Mouse (Mus musculus): ENCODE measurements around the gene Foxp4.
A peak's percentile ranks its signal among the peaks of the same experiment; 100 is the strongest.

Gene Foxp4

DNA sequence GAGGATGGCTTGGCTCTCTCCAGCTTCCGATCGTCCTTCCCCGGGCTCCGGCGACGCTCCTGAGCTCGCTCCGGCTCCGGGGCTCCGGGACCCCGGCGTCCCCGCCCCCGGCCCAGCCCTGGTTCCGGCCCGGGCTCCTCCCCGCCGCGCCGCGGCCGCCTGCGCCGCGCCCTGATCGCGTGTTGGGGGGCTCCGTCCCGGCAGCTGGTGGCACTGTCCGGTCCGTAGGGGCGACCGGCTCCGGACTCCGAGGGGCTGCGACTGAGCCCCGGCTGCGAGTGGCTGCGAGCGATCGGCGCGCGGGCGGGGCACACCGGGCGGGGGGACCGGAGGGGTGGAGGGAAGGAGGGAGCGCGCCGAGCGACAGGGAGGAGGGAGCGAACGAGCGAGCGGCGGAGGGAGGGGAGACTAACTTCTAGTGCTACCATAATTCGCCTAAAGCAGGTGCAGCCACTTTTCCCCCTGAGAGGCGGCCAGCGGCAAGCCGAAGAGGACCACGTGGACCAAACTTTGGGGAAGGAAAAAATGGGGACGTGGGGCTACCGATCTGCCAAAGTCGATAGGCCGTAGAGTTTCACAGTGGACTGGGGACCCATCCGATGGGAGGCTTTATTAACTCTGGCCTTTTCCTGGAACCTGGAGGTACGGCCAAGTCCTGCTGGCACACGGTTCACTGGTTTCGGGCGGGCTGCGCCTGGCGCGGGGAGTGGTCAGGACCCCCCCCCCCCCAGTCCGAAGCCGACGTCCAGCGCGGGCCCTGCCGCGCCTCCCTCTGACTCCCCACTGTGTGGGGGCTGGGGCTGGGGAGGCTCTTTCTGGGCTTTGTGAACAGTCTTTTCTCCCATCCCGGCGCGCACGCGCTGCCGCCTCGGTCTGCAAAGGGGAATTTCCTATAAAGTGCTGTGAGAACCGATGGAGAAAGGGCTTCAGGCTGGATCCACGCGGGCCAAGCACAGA is at the start of gene Foxp4:
Gene Foxp4, minus strand, starts transcription at position 263 of the 957 bp plus-strand sequence.
- DNase-seq (ENCODE audit: low read depth, low spot score), result peak; percentile 66

DNA sequence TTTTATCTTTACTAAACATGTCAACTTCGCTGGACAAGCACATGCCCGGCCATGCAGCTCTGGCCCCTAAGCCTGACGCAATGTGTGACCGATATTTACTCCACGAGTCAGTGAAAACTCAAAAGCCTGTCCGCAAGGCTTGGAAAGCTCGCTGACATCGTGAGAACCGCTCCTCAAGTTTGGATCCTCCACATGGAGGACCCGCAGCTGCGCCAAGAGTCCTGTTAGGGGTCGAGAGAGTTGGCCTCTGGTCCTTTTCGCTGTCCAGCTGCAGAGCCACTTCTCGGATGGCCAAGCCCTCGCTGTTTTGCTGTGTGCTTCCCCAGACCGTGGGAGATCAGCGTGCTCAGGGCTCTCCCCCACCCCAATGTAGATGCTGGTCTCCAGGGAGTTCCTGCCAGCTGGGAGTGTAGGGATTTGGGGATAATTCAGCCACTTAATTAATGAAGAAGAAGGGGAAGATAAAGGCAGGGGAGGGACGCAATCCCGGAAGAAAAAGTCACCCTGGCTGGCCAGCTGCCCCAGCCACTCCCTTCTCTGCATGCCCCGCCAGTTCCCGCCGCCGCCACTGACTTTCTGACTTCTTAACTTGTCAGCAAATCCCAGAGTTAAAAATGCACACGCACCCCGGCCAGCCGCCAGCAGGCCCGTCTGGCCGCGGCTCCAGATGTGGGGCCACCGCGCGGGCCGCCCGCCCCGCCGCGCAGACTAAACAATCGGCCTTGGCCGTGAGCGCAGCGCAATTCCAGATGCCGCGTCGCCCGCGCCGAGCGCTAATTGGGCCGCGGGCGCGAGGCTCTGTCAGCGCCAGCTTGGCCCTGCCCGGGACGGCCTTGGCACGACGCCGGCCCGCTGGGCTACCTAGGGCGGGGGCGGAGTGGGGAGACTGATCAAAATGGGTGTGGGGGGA is 49.4 kb upstream of the Foxp4 start:
- DNase-seq (ENCODE audit: low read depth, low spot score), result no peak

DNA sequence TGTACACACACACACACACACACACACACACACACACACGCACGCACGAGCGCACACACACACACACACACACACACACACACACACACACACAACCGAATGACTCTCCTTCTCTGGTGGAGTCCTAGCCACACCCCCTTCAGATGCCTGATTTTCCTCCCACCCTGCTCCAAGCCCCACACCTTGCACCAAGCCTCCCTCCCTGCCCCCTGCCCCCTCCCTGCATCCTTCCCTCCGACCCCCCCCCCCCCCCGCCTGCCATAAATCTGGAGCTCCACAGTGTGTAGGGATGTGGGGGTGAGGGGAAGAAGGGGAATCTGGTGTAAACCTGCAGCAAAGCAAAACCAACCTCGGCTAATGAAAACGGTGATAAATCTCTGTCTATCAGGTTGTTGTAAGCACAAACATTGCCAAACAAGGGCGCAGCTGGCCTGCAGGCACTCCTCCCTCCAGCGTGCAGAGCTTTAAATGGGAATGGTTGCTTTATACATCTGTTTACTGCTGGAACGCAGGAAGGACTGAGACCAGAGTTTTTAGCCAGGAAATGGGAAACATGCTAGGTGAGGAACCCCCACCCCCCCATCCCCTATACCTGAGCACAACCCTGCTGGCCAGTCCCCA is 41.5 kb upstream of the Foxp4 start:
- DNase-seq (ENCODE audit: low read depth, low spot score), result no peak

DNA sequence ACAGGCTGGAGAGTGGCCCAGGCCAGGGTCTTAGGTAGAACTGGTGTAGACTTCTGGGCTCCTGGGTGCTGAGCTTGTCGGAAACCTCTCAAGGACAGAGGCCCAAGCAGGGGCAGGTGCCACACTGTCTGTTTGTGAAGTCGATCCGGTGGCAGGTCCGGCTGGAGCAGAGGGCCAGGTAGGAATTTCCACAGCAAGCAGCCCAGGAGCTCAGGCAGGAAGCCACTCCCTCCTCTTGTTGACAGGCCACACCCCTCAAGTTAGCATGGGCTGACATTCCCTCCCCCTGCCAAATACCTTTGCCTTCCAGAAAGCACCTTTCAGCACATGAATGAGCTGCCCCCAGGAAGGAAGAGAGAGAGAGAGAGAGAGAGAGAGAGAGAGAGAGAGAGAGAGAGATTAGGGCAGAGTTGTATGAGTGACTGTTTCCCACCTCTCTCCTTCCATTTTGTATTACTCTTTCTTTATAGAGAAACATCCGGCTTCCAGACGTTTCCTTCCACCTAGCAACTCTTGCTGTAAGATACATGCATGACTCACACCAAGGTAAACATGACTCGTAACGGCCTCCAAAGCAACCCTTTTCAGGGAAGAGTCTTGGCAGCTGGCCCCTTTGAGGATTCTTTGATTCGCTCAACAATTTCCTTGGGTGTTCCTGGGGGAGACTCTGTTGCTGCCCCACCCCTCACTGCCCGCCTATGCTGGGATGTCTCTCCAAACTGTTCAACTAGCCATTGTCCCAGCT is 33.8 kb upstream of the Foxp4 start:
- DNase-seq (ENCODE audit: low read depth, low spot score), result no peak

DNA sequence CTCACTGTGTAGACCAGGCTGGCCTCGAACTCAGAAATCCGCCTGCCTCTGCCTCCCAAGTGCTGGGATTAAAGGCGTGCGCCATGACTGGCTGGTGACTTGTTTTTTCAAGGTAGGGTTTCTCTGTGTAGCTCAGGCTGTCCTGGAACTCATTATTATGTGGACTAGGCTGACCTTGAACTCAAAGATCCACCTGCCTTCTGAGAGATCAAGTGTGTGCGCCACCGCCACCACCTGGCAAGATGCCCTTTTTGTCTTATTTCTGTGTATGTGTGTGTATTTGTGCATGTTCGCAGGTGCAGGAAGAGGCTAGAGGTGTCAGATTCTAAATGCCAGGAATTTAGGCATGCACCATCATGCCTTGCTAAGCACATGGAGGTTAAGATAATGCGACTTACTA is 32.0 kb upstream of the Foxp4 start:
- no peak for DNase-seq (ENCODE audit: low read depth, low spot score)

DNA sequence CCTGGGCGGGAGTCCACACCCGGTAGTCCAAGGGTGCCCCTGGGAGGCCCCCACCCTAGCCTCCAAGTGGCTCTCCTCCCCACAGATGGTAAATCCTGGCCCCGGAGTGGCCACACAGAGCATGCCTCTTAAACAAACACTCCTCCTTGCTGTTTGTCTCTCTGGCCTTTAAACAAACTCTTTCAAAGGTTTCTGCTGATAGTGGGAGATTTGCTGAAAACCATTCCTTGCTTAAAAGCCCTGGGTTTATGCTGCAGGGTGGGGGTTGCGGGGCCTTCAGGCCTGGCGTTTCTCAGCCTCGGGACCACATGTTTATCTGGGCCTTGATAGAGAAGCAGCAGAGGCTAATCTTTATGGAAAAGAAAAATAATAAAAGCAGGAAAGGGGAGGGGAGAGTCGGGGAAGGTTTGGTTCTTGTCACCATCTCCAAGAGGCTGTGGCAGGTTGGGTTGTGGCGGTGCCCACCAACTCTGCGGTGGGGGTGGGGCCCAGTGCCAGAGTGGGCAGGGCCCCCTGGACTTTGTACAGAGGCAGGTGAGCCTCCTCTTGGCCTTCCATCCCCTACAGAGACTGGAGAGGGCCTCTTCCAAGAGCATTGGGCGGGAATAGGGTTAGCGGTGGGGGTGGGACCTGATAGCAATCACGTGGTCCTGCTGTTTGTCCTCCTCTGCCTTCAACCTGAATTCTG is 30.8 kb upstream of the Foxp4 start:
- no peak for DNase-seq (ENCODE audit: low read depth, low spot score)

DNA sequence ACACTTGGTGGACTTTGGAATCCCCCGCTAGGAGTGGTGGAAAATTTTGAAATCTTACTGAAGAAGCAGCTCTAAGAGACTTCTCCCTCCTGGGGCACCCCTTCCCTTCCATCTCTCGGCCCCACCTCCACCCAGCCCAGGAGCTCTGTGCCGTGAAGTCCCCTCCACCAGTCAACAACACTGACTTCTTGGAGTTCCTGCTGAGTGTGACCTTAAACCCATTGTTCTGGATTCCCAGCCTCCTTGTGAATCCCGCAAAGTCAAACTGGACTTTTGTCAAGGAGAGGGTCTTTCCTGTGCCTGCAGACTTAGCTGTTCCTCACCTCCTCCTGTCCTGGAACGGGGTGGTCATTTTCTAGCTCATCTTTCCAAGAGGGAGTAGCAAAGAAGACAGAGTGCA is 28.8 kb upstream of the Foxp4 start:
- no peak for DNase-seq (ENCODE audit: low read depth, low spot score)

DNA sequence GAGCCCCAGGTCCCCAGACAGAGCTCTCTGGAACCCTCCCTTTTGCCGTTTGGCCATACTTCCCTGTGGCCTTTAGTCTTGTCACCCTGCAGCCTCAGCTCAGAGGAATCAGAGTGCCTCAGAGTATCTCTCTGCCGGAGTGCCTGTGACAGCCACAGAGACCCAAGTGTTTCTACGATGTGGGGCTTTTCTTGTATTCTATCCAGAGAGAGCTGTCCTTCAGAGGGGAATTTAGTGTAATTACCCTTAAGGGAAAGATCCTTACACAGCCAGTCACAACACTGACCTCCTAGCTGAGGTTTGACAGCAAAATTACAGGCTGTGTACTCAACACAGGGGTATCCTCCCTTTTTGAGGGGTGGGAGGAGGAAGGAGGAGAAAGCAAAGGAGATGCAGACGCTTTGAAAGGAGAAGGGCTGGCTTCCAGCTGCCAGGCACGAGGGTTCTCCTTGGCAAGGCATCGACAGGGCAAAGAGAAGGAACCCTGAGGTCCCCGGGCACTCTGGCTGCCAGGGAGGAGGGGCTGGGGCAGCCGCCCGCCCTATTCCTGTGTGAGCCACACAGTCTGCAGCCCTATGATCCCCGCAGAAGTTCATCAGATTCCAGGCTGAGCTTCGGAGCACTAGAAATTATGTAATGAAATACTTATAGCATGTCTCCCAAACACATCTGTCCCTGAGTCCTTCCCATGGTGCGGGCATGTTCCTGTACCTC is 28.1 kb upstream of the Foxp4 start:
- no peak for DNase-seq (ENCODE audit: low read depth, low spot score)

DNA sequence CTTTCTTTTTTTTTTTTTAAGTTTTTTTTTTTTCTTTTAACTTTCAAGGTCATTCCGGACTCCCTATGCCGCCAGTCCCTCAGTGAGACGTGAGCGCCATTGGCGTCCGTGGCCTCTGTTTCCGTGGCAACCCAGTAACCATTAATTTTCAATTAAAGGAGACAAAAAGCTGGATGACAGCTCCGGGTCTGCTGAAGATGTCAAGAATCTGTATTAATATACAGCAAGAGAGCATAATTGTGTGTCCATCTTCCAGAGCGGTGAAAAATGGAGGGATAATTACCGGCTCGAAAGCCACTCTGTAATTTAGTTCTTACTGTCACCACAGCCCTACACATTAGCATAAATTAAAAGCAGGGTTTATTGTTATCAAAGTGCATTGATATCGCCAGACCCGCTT is 27.0 kb upstream of the Foxp4 start:
- no peak for DNase-seq (ENCODE audit: low read depth, low spot score)

DNA sequence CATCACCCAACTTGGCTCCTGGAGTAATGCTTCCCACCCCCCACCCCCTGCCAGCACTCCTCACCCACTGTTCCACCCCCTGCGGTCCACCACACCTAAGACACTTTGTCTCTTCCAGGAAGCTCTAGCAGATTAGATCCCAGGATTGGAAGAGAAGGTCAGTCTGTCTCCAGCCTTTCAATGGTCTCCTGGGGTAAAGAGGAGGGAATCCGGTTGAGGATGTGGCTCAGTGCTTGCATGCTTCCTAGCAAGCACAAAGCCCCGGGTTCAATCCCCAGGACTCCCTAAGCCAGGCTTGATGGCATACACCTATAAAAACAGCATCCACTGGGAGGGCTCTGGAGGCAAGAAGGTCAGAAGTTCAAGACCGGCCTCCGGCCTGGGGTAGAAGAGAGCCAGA is 26.4 kb upstream of the Foxp4 start:
- DNase-seq (ENCODE audit: low read depth, low spot score), result no peak

DNA sequence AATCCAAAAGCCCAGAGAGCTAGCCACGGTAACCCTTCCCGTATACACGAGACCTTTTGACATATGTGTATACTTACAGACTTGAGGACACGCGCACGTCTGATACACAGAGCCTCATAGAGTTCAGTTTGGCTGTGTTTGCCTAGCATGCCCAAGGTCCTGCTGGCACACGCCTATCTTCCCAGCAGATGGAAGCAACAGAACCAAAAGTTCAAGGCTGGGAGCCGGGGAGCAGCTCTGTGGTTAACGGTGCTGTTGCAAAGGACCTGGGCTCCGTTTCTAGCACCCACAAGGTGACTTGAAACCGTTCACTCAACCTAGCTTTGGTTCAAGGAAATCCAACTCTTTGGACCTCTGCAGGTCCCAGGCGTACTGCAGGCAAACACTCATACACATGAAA is 25.0 kb upstream of the Foxp4 start:
- DNase-seq (ENCODE audit: low read depth, low spot score), result no peak

DNA sequence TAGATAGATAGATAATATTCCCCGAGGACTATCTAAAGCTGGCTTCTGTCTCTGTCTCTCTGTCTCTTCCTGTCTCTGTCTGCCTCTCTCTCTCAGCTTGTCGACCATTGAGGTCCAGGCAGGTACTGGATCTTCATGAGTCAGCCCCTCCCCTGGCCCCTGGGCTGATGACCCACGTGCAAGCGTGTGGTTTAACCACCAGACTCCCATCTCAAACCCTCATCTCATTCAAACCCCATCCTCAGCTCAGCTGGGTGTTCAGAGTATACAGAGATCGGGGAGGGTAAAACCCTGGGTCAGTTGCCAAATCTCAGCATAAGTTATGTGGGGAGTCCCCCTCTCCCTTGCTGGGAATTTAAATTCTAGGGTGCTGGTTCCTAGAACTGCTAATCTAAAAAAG is 24.3 kb upstream of the Foxp4 start:
- DNase-seq (ENCODE audit: low read depth, low spot score), result no peak

DNA sequence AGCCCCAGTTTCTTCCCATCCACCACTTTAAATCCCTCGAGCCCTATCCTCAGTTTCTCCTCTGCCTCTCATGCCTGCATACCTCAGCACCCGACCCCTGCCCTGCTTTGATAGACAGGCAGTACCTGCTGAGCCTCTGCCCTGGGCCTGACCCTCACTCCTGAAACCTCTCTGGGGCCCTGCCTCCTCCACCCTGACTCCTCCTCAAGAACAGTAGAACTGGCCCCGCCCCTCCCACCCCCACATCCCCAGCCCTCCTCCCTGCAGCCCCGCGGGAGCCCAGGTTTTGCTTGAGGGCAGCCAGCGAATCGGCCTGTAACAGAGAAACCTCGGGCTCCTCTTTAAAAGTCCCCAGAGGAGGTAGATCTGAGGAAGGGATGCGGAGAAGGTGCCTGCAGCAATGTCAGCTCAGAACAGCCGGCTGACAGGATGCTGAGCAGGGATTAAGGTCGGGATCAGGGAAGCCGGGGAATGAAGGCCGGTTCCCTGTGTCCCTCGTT is 22.5 kb upstream of the Foxp4 start:
- peak; percentile 35 for DNase-seq (ENCODE audit: low read depth, low spot score)

DNA sequence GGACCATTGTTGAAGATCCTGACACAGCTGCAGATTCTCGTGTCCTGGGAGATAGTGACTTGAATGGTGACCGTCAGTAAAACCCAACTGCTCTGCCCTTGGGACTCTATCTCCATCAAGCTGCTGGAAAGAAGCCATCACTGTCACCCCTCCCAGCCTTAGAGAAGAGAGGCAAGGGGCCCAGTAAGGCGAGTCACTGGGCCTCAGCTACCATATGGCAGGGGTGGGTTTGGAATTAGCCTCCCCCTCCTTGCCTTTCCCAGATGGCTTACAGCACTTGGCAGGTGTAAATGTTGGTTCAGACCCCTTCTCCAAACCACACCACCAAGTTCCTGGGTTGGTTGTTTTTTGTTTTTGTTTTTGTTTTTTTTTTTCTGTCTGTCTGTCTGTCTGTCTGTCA is 21.7 kb upstream of the Foxp4 start:
- DNase-seq (ENCODE audit: low read depth, low spot score), result no peak

DNA sequence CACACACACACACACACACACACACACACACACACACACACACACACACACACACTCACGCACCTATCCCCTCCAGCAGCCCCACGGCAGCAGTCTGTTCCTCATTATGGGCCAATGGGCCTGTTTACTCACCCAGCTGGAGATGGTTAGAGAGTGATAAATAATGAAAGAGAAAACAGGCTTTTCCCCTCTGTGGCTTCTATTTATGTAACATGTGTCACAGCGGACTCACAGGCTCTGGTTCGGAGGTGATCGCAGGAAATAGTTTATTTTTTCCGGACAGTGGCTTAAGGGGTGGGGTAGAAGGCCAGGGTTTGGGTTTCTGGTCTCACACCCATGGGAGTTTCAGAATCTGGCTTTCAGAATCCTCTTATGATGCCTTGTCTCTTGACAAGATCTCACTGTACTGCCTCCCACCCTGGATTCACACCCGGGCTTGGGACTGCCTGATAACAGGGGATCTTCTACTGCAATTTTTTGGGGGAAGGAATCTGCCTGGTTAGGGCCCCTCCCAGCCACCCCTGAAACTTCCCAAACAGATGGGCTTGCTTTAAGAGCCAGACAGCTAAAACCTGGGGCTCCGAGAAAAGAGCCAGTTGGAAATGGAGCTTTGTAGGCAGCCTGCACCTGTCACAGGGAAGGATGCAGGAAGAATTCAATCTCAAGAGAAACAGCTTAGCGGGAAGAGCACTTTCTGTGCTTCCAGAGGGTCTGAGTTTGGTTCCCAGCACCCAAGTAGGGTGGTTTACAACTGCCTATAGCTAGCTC is 18.8 kb upstream of the Foxp4 start:
- no peak for DNase-seq (ENCODE audit: low read depth, low spot score)

DNA sequence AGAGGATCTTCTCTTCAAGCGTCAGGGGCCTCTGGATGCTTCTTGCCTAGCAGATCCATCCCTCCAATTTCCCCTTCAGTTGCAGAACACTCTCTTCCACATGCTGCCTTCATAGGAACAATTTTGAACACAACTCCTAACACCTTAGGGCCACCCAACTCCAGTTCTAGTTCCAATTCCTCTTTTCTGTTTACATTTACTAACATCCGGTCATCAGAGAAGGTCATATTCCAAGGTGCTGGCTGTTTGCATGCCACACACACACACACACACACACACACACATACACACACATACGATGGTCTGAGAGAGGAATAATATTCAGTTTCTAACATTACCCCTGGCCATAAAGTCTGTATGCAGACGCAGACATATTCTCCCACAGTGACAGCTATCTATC is 17.6 kb upstream of the Foxp4 start:
- no peak for DNase-seq (ENCODE audit: low read depth, low spot score)

DNA sequence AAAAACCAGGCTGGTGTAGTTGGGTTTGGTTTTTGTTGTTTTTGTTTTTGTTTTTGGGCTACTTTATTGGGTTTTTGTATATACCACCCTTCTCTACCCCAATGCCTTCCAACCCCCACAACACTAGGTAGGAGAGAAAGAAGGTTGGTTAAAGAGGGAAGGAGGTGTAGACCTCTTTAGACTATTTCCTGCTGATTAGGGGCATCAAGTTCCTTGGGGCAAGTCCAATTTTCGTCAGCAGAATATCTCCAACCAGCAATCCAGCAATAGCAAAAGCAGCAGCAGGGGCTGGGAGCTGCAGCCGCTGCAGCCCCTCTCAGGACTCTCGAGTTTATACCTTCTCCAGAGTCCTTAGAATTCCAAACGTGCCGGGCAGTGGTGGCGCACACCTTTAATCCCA is 14.4 kb upstream of the Foxp4 start:
- DNase-seq (ENCODE audit: low read depth, low spot score), result no peak

DNA sequence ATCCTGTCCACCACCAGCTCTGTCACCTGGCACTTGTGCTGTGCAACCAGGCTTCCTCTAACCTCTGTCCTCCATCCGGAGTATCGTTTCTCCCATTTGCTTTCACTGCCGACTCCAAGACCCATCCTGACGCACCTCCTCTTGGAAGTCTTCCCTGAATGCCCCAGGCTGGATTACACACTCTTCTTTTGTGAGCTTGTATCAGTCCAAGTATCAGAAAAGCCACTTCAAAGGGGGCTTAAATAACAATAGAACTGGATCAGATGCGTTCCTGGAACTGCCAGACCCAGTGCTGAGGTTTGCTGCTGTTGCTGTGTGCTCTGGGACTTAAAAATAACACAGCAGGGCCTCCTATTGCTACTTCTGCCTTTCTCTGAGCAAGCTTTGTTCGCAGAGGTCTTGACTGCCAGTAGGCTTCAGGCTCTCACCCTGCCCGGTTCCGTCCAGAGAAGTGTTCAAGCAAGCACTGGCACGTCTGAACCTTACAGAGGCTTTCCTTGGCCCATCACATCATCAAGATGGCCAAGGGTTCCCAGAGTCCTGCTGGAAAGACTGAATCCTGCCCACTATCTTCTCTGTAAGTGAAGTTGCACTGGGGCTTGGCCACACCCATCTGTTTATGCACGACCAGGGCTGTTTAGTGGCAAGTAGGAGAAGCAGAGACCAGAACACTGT is 13.6 kb upstream of the Foxp4 start:
- no peak for DNase-seq (ENCODE audit: low read depth, low spot score)

DNA sequence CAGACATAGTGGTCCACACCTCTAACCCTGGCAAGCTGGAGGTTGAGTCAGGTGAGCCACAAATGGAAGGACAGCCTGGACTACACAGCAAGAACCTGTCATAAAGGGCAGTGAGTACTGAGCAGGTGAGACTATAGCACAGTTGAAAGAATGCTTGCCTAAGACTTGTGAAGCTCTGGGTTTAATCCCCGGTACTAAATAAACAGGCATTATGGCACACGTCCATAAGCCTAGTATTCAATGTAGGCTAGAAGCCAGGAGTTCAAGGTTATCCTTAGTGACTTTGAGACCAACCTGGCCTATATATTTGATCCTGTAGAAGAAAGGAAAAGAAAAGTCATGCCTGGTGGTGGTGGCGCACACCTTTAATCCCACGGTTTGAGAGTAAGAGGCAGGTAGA is 12.1 kb upstream of the Foxp4 start:
- no peak for DNase-seq (ENCODE audit: low read depth, low spot score)

All from retina, postnatal 7 days (tissue).